Mouse (Mus musculus) CH12.LX (cell line): Measurements from ENCODE around the gene Casp14.

Experiments
- CHD2 ChIP-seq: IDR thresholded peaks from 2 replicates; pipeline ENCODE4 v1.6.1; 2011; ENCODE audit warnings: low read length, improper control_type of control experiment
- USF1 ChIP-seq: IDR thresholded peaks from 2 replicates; pipeline ENCODE4 v1.6.1; 2014; ENCODE audit warnings: low read depth, mild to moderate bottlenecking, inconsistent platforms, low read length, improper control_type of control experiment
- ZNF384 ChIP-seq: IDR thresholded peaks from 2 replicates; pipeline ENCODE4 v1.6.1; 2012; ENCODE audit warnings: low read depth, low read length, improper control_type of control experiment, inconsistent platforms

DNA sequence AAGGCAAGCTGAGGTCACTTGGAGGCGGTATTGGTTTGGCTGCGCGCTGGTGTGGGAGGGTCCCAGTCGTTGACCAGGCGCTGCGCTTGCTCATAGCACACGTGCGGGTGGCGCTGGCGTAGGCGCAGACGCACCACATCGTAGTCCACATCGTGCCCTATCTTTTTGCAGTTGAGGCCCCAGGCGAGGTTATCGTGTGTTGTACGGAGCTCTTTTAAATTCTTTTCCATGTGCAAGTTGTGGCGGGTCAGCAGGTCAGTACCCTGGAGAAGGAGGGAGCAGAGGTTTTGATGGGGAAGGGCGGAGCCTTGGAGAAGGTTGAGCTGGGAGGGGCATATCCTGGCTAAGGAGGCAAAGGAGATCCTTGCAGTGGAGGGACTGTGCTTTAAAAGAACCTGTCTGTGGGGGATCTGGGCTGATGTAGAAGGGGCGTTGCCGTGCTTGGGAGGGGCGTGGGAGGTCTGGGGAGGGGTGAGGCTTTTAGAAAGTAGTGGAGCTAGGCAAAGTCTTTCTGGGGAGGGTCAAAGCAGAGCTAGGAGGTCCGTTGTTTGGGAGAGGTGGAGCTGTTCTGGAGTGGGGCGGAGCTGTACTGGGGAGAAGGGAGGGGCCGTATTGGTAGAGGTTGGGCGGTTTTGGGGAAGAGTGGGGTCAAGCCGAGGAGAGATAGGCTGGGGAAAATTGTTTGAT lies 29.1 kb upstream of the Casp14 start:
- TF ChIP-seq CHD2, result no peak
- TF ChIP-seq ZNF384, result no peak
- no peak for TF ChIP-seq USF1
